Mouse (Mus musculus) liver, adult 2 months (tissue): ENCODE results near the gene Unc13a.

ENCODE experiments used
- CTCF ChIP-seq: fragments of 200-500 bp; IDR thresholded peaks from 2 replicates; pipeline ENCODE4 v1.5.1; 2011; ENCODE audit warnings: low read depth, low read length, control low read depth
- POLR2A ChIP-seq: fragments of 200-500 bp; IDR thresholded peaks from 2 replicates; pipeline ENCODE4 v1.6.1; 2011; ENCODE audit warnings: low read length, control low read depth; ENCODE audit not compliant: insufficient read depth; ENCODE audit errors: extremely low read depth

GRCm38 (mm10) chr8:71625088-71625487 is 46.5 kb downstream of the Unc13a start:
- TF ChIP-seq CTCF (no peak), POLR2A (no peak)
